Mouse (Mus musculus): ENCODE results near the gene Snx15.

Gene Snx15

GRCm38 (mm10) chr19:6070571-6071250 is 57.4 kb downstream of the Snx15 start:
- DNase-seq = no peak

- DNase-seq = no peak
Observed at GRCm38 (mm10) chr19:6069851-6070250, 58.3 kb downstream of the Snx15 start.
